7 mouse cellular contexts compared by ENCODE assay signal in genomic region chr7:3414888-3415287, GRCm38 (mm10). TPM values are rescaled to one million over a fixed set of nuclear protein-coding genes. Genes with fewer than 3 reads are reported as not detected.
DNase-seq lines count a peak whose midpoint lies in the region; ATAC-seq and TF ChIP-seq lines count a peak whose summit lies in the region.

No protein-coding gene starts in this region.

- no peaks in the 10 kb centered on the region for H3K9me3 ChIP-seq in forebrain, embryonic 16.5 days (ENCODE audit: control insufficient read depth, low read length)

- no peak overlapping the region for H3K27ac ChIP-seq in forebrain, embryonic 16.5 days (ENCODE audit: low read length)
- no peak overlapping the region for H3K27ac ChIP-seq in kidney, adult 2 months (ENCODE audit: insufficient read depth, low read depth, low read length)

- H3K4me1 ChIP-seq in forebrain, embryonic 16.5 days (replicated peaks; ENCODE audit: control insufficient read depth, insufficient read depth, low read length), result peaks cover 26% of the 10 kb centered on the region
- H3K4me1 ChIP-seq in kidney, adult 2 months (ENCODE audit: control insufficient read depth, insufficient read depth, low read length), result no peaks in the 10 kb centered on the region

- no peak for TF ChIP-seq CTCF in kidney, adult 2 months (conservative IDR thresholded peaks at IDR 0.05; ENCODE audit: insufficient read depth, insufficient read length, low read depth, low read length)

- peak overlapping the region; percentile 69 for H3K9ac ChIP-seq in forebrain, embryonic 16.5 days (replicated peaks; ENCODE audit: low read depth, low read length)

- H3K27me3 ChIP-seq in forebrain, embryonic 16.5 days (replicated peaks; ENCODE audit: control insufficient read depth, insufficient read depth, low read length), result peaks cover 23% of the 10 kb centered on the region
- H3K27me3 ChIP-seq in kidney, adult 2 months (replicated peaks; ENCODE audit: control insufficient read depth, insufficient read depth, low read length), result peaks cover 3% of the 10 kb centered on the region

- peak overlapping the region; percentile 59 for H3K4me3 ChIP-seq in forebrain, embryonic 16.5 days (replicated peaks; ENCODE audit: low read length)
- H3K4me3 ChIP-seq in kidney, adult 2 months (ENCODE audit: insufficient read depth, low read depth, low read length), result peak overlapping the region; percentile 31

- under 1% methylated on average over 46 of the region's 47 CpGs for WGBS in forebrain, embryonic 16.5 days
- WGBS in kidney, adult 2 months, result under 1% methylated on average over 47 of the region's 47 CpGs

- DNase-seq in adrenal gland, adult 2 months, result peak; percentile 82
- DNase-seq in brain, adult 2 months (ENCODE audit: low read depth, low spot score), result peak; percentile 56
- DNase-seq in kidney, adult 2 months, result peak; percentile 24
- DNase-seq in lung, postnatal 10 days, result peak; percentile 28
- peak; percentile 58 for DNase-seq in ovary, postnatal 36 days (ENCODE audit: low spot score)
- no peak for DNase-seq in layer of hippocampus, adult 9-10 months (ENCODE audit: low spot score)

- no peak for TF ChIP-seq POLR2A in kidney, adult 2 months (IDR thresholded peaks at IDR 0.05; ENCODE audit: low read depth, low read length)

- no peak for ATAC-seq in forebrain, embryonic 16.5 days

- peak overlapping the region; percentile 98 for H3K4me2 ChIP-seq in forebrain, embryonic 16.5 days (ENCODE audit: low read length)

- H3K36me3 ChIP-seq in forebrain, embryonic 16.5 days (ENCODE audit: control insufficient read depth, insufficient read depth), result no peaks in the 10 kb centered on the region
- no peaks in the 10 kb centered on the region for H3K36me3 ChIP-seq in kidney, adult 2 months (ENCODE audit: control insufficient read depth, insufficient read depth, low read length)

RNA-seq across cellular contexts. Expression of gene Cacng6, which starts 9.1 kb away (rescaled TPM):
- under 1 TPM in 1 of 2 experiments, not detected in 1; 0.38 TPM for total RNA-seq in adrenal gland, adult 2 months (2021)
- polyA plus RNA-seq in adrenal gland, adult 2 months (2012; rRNA removed), result 0.26 TPM in 1 of 2 replicates, not detected in the other
- polyA plus RNA-seq in forebrain, embryonic 16.5 days (2015; fragmentation: Nextera tagmentation; extraction: Ambion mirVana), result 0.14 TPM in 1 of 2 replicates, not detected in the other
- polyA plus RNA-seq in kidney, adult 2 months (2012; rRNA removed), result 1.3 TPM in 1 of 2 replicates, not detected in the other

RNA-seq across cellular contexts. Expression of gene Cacng8, which starts 24.4 kb away (rescaled TPM):
- total RNA-seq in adrenal gland, adult 2 months (2021), result 1 to 10 TPM; 2.7 to 6.9 TPM
- 4.5 and 5.6 TPM in 2 replicates for polyA plus RNA-seq in adrenal gland, adult 2 months (2012; rRNA removed)
- 12.9 and 16.4 TPM in 2 replicates for polyA plus RNA-seq in forebrain, embryonic 16.5 days (2015; fragmentation: Nextera tagmentation; extraction: Ambion mirVana)
- 0.11 TPM in 1 of 2 replicates, not detected in the other for polyA plus RNA-seq in kidney, adult 2 months (2012; rRNA removed)
